Mouse (Mus musculus): Measurements from ENCODE around the gene Vps33b. TPM values are rescaled to one million over a fixed set of nuclear protein-coding genes. Genes with fewer than 3 reads are reported as not detected.
A peak's percentile ranks its signal among the peaks of the same experiment; 100 is the strongest.

Vps33b gene
- 14.6 and 15.4 TPM in 2 replicates for polyA plus RNA-seq (2015; fragmentation: Nextera tagmentation; extraction: Ambion mirVana)

DNA sequence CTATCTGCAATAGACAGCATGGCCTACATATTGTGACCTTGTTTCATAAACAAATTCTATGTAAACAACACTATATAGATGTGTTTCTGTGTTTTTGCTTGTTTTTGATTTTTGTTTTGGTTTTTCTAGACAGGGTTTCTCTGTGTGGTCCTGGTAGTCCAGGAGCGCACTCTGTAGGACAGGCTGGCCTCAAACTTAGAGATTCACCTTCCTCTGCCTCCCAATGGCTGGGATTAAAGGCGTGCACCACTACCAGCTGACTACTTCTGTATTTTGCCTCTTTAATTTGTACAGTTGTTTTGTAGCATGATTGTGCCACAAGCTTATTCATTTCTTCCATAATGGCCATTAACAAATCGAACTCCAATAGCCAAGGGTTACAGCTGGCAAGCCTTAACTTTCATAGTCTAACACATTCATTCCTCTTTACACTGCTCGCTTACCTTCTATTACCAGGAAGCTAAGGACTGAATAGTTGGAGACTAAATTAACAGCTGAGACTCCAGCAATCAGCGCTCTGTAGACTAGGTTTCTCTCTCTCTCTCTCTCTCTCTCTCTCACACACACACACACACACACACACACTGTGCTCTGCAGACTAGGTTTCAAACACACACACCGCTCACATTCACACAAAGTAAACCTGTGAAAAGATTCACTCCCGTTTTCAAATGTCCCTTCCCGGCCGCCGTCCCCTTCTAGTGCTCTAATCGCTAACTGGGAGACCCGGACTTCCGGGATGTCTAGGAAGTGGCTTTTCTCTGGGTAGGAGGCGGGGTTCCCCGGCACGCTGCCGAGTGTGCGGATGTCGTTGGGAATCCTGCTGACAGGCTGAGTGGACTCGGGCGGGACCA is at the start of gene Vps33b:
Vps33b (plus strand) TSS at position 753 of the 854 bp plus-strand sequence.
- H3K27ac ChIP-seq = peak within 1 kb of the TSS; percentile 45
- peak within 1 kb of the TSS; percentile 55 for H3K9ac ChIP-seq
- H3K4me2 ChIP-seq = peak within 1 kb of the TSS; percentile 81
- ATAC-seq (replicated peaks; ENCODE audit: low FRiP score) = peak; percentile 90
- peaks cover 18% of the 10 kb centered on the region for H3K4me1 ChIP-seq
- H3K27me3 ChIP-seq = no peaks in the 10 kb centered on the region
- H3K36me3 ChIP-seq = peaks cover 49% of the 10 kb centered on the region
- 4% methylated on average over 21 of the region's 21 CpGs for WGBS
- H3K4me3 ChIP-seq (replicated peaks) = peak within 1 kb of the TSS; percentile 64
- peaks cover under 1% of the 10 kb centered on the region; the same call in 1 of the 2 replicates for H3K9me3 ChIP-seq (replicated peaks)

DNA sequence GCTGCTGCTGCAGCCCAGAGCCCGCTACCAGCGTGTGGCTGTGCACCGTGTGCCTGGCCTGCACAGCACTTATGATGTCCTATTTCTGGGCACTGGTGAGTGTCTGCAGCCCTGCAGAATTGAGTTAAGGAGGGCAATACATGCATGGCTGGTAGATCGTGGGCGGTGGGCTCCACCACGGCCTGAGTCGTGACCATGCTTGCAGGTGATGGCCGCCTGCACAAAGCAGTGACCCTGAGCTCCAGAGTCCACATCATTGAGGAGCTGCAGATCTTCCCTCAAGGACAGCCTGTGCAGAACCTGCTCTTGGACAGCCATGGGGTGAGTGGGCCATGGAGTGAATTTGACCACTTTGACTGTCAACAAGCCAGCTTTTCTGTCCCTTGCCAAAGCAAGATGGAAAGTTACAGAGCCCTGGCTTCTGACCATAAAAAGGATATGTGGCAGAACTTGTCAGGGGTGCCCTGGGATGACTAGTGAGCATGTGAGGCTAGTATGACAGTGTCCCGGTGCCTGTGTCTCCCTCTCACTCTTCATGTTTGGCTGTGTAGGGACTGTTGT is 49.1 kb upstream of the Vps33b start:
- 90% methylated on average over 9 of the region's 9 CpGs for WGBS
- H3K27ac ChIP-seq = no peak overlapping the region
- H3K9me3 ChIP-seq (replicated peaks) = no peaks in the 10 kb centered on the region
- H3K9ac ChIP-seq = no peak overlapping the region
- peaks cover 92% of the 10 kb centered on the region for H3K36me3 ChIP-seq
- no peak overlapping the region for H3K4me2 ChIP-seq
- no peaks in the 10 kb centered on the region for H3K27me3 ChIP-seq
- no peak for ATAC-seq (replicated peaks; ENCODE audit: low FRiP score)
- no peak overlapping the region for H3K4me3 ChIP-seq (replicated peaks)
- no peaks in the 10 kb centered on the region for H3K4me1 ChIP-seq

DNA sequence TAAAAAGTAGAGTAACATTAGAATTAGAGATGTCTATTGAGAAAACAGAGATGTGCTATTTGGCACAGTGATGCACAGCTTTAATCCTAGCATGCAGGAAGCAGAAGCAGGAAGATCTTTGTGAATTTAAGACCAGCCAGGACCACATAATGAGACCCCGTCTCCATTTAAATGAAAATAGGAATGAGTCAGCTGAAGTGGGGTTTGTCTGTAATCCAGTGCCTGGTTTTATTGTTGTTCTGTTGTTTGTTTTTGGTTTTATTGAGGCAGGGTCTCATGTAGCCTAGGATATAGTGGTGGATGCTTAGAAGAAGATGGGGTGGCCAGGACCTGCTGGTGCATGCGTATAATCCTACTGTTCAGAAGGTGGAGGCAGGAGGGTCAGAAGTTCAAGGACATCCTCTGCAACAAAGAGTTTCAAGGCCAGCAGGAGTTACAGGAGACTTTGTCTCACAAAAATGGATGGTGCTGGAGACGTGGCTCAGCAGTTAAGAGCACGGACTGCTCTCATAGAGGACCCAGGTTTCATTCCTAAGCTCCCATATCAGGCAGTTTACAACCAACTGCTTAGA is 48.2 kb upstream of the Vps33b start:
- no peaks in the 10 kb centered on the region for H3K27me3 ChIP-seq

DNA sequence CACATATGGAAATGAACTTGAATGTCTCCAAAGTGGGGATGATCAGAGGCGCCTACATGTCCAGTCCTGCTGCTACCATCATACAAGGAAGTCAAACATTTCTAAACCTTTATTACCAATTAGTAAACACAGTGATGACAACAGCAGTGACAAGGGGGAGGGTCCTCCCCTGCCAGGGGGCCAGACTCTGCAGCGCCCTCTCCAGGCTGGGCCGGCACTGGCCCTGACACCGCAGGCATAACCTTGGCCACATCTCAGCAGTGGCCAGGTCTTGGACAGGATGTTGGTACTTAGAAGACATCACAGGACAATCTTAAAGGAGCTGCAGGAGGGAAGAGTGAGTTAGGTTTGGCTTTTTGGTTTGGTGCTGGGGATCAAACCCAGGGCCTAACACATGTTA is 42.4 kb upstream of the Vps33b start:
- H3K4me2 ChIP-seq = no peak overlapping the region
- H3K27ac ChIP-seq = no peak overlapping the region
- 90% methylated on average over 4 of the region's 4 CpGs for WGBS
- no peaks in the 10 kb centered on the region for H3K27me3 ChIP-seq
- H3K36me3 ChIP-seq = peaks cover 56% of the 10 kb centered on the region
- H3K4me1 ChIP-seq = peaks cover 23% of the 10 kb centered on the region
- H3K9me3 ChIP-seq (replicated peaks) = no peaks in the 10 kb centered on the region
- ATAC-seq (replicated peaks; ENCODE audit: low FRiP score) = no peak
- H3K4me3 ChIP-seq (replicated peaks) = no peak overlapping the region
- H3K9ac ChIP-seq = no peak overlapping the region

More for the DNA sequence above, 48.2 kb upstream of the Vps33b start:
- Histone ChIP-seq H3K4me2 (no peak overlapping the region), H3K4me3 (replicated peaks) (no peak overlapping the region), H3K9me3 (replicated peaks) (no peaks in the 10 kb centered on the region), H3K4me1 (no peaks in the 10 kb centered on the region), H3K36me3 (peaks cover 92% of the 10 kb centered on the region), H3K27ac (no peak overlapping the region), H3K9ac (no peak overlapping the region)
- 81% methylated on average over 4 of the region's 4 CpGs for WGBS
- no peak for ATAC-seq (replicated peaks; ENCODE audit: low FRiP score)

DNA sequence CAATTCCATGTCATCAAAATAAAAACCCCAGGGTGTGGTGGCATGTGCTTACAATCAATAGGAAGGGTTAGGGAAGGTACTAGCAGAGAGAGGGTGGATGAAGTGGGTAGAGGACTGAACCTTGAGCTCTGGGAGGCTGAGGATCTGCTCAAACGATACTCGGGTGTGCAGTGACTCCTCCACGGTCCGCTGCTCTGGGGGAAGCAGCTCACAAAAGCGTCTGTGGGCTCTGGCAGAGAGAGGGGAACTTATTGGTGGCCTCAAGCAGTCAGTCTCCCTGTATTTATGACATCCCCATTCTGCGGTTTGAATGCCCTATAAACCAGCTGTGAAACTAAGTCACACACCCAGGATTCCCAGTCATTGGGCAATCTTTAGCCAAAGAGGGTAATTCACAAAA is 39.3 kb upstream of the Vps33b start:
- no peak for ATAC-seq (replicated peaks; ENCODE audit: low FRiP score)
- no peak overlapping the region for H3K4me2 ChIP-seq
- no peaks in the 10 kb centered on the region for H3K9me3 ChIP-seq (replicated peaks)
- no peaks in the 10 kb centered on the region for H3K27me3 ChIP-seq
- no peak overlapping the region for H3K27ac ChIP-seq
- H3K36me3 ChIP-seq = peaks cover 32% of the 10 kb centered on the region
- H3K4me3 ChIP-seq (replicated peaks) = no peak overlapping the region
- 19% methylated on average over 6 of the region's 6 CpGs for WGBS
- H3K4me1 ChIP-seq = peaks cover 34% of the 10 kb centered on the region
- H3K9ac ChIP-seq = no peak overlapping the region

DNA sequence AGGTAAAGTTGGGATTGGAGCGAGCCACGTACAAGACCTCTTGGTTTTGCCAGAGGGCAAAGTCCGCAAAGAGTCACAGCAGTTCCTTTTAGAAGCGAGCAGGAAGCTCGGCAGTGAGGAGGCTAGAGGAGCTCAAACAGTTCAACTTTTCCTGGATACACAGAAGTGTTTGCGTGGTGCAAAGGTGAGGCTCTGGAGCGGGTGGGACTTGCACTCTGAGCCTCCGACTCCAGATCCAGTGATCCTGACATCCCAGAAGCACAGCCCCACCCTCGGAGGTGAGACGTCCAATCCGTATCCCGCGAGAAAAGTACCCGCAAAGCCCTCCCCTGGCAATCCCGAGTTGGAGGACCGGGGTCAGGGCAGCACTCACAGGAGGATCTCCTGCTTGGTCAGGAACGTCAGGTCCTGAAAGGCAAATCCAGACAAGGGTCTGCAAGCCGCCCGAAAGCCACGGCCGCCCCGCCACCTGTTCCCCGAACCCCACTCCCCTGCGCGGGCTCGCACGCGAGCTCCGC is 37.4 kb upstream of the Vps33b start:
- Histone ChIP-seq H3K9ac (peak overlapping the region; percentile 55), H3K27me3 (no peaks in the 10 kb centered on the region), H3K36me3 (peaks cover 15% of the 10 kb centered on the region), H3K27ac (peak overlapping the region; percentile 82), H3K9me3 (replicated peaks) (no peaks in the 10 kb centered on the region), H3K4me1 (peaks cover 34% of the 10 kb centered on the region), H3K4me2 (peak overlapping the region; percentile 90), H3K4me3 (replicated peaks) (peak overlapping the region; percentile 74)
- under 1% methylated on average over 29 of the region's 29 CpGs for WGBS
- peak; percentile 37 for ATAC-seq (replicated peaks; ENCODE audit: low FRiP score)

DNA sequence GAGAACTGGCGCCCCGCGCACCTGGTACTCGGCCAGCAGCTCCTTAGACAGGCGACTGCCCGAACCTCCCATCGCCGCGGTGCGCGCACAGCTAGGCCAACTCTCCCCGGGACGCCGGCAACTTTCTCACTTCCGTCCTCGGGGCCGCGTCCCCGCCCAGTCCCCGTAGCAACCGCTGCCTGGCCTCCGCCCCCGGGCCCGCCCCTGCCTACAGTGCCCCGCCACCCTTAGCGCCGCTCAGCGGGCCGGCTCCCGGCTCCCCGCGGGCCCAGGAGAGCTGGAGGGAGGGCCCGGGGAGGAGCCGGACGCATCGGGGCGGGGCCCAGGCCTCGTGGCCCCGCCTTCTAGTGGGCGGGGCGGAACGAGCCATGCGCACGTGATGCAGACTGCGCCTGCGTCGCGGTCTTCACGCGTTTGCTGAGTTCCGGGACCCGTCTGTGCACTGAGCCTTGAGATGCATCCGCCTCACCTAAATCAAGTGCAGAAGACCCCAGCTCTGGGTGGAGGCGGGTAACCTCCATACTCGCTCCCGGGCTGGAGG is 36.9 kb upstream of the Vps33b start, which contains the start of the genes Cib1 and Gdpgp1:
Cib1 (minus strand) TSS at position 325 of the 541 bp plus-strand sequence.
Gdpgp1 (plus strand) TSS at position 377 of the 541 bp plus-strand sequence.
- H3K36me3 ChIP-seq = peaks cover 9% of the 10 kb centered on the region
- no peaks in the 10 kb centered on the region for H3K9me3 ChIP-seq (replicated peaks)
- H3K4me2 ChIP-seq = peak within 1 kb of the TSS; percentile 90
- peaks cover 34% of the 10 kb centered on the region for H3K4me1 ChIP-seq
- H3K27me3 ChIP-seq = no peaks in the 10 kb centered on the region
- peak within 1 kb of the TSS; percentile 74 for H3K4me3 ChIP-seq (replicated peaks)
- peak within 1 kb of the TSS; percentile 83 for H3K27ac ChIP-seq
- 1% methylated on average over 56 of the region's 56 CpGs for WGBS
- peak; percentile 99 for ATAC-seq (replicated peaks; ENCODE audit: low FRiP score)
- H3K9ac ChIP-seq = peak within 1 kb of the TSS; percentile 76

DNA sequence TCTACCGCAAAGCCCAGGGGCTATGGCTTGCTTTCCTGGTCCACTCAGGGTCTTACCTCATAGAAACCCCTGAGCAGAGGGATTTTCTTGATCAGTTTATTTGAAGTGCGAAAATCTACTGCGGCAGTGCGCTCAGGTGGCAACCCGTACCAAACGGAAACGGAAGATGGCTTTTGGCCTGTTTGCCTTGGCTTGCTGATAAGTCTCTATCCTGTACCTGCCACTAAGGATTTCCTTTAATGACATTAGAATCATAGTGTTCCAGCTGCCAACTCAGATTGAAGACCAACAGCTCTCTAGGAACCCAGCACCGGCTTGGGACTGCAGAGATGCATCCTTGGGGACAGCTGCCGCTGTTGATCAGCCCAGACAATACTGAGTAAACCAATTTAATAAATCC is 35.6 kb upstream of the Vps33b start:
- no peak overlapping the region for H3K27ac ChIP-seq
- H3K27me3 ChIP-seq = no peaks in the 10 kb centered on the region
- H3K4me1 ChIP-seq = peaks cover 34% of the 10 kb centered on the region
- peak overlapping the region; percentile 90 for H3K4me2 ChIP-seq
- 72% methylated on average over 9 of the region's 9 CpGs for WGBS
- H3K9ac ChIP-seq = no peak overlapping the region
- H3K4me3 ChIP-seq (replicated peaks) = peak overlapping the region; percentile 74
- H3K9me3 ChIP-seq (replicated peaks) = no peaks in the 10 kb centered on the region
- ATAC-seq (replicated peaks; ENCODE audit: low FRiP score) = no peak
- H3K36me3 ChIP-seq = peaks cover 10% of the 10 kb centered on the region

DNA sequence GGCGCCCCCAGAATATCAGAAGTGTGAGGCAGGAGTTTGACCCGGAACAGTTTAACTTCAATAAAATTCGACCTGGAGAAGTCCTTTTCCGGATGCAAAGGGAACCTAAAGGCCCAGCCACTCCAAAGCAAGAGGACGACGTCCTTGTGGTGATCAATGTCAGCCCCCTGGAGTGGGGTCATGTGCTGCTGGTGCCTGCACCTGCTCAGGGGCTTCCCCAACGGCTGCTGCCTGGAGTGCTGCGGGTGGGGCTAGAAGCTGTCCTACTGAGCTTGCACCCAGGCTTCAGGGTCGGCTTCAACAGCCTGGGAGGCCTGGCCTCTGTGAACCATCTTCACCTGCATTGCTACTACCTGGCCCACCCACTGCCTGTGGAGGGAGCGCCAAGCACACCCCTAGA is 30.9 kb upstream of the Vps33b start:
- no peak overlapping the region for H3K9ac ChIP-seq
- H3K27me3 ChIP-seq = no peaks in the 10 kb centered on the region
- peaks cover 6% of the 10 kb centered on the region for H3K4me1 ChIP-seq
- no peak overlapping the region for H3K27ac ChIP-seq
- 89% methylated on average over 10 of the region's 10 CpGs for WGBS
- H3K4me2 ChIP-seq = no peak overlapping the region
- no peak overlapping the region for H3K4me3 ChIP-seq (replicated peaks)
- ATAC-seq (replicated peaks; ENCODE audit: low FRiP score) = no peak
- no peaks in the 10 kb centered on the region for H3K9me3 ChIP-seq (replicated peaks)
- peaks cover 33% of the 10 kb centered on the region for H3K36me3 ChIP-seq

DNA sequence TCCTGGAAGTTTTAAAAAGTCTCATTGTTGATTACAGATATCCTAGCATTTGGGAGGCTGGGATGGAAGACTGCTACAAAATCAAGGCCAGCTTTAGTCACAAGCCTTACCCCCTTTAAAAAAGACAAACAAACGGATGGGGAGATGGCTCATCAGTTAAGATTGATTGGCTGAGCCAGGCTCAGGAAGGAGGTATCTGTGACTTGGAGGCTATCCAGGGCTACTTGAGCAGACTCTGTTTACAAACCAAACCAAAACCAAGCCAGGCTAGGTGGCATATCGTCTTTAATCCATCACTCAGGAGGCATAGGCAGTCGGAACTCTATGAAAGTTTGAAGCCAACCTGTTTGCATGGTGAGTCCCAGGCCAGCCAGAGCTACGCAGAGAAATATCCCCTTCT is 27.8 kb upstream of the Vps33b start:
- Histone ChIP-seq H3K4me2 (no peak overlapping the region), H3K9ac (no peak overlapping the region), H3K9me3 (replicated peaks) (no peaks in the 10 kb centered on the region), H3K36me3 (peaks cover 33% of the 10 kb centered on the region), H3K4me3 (replicated peaks) (no peak overlapping the region), H3K27ac (no peak overlapping the region), H3K4me1 (no peaks in the 10 kb centered on the region), H3K27me3 (no peaks in the 10 kb centered on the region)
- 80% methylated on average over 4 of the region's 4 CpGs for WGBS
- no peak for ATAC-seq (replicated peaks; ENCODE audit: low FRiP score)

DNA sequence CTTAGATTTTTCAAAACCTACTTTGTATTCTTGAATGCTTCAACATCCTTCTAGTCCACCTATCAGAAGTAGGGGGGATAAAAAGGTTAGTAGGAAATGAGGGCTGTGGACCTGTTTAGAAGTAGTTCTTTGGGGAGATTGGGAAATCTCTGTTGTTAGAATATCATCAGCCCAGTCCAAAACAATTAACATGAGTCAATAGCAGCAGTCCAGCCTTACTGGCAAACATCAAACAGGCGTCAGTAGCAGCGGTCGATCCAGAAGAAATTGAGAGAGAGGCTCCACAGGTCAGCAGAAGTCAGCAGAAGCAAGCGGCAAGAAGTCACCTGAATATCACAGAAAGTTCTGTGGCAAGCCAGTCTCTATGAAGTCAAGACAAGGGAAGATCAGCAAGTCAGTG is 24.6 kb upstream of the Vps33b start:
- no peak for ATAC-seq (replicated peaks; ENCODE audit: low FRiP score)
- Histone ChIP-seq H3K9me3 (replicated peaks) (no peaks in the 10 kb centered on the region), H3K4me1 (no peaks in the 10 kb centered on the region), H3K27ac (no peak overlapping the region), H3K9ac (no peak overlapping the region), H3K27me3 (no peaks in the 10 kb centered on the region), H3K36me3 (peaks cover 14% of the 10 kb centered on the region), H3K4me2 (no peak overlapping the region), H3K4me3 (replicated peaks) (no peak overlapping the region)
- WGBS = 96% methylated on average over 4 of the region's 4 CpGs
